Mouse (Mus musculus) frontal cortex, postnatal 14 days (tissue): Measurements from ENCODE around the gene Eml5.

Experiments
- DNase-seq, 2 experiments: peaks; one replicate each; pipeline ENCODE4 v3.0.0; 2022; ENCODE audit warnings: low spot score in 2 of 2

The Eml5 gene

DNA sequence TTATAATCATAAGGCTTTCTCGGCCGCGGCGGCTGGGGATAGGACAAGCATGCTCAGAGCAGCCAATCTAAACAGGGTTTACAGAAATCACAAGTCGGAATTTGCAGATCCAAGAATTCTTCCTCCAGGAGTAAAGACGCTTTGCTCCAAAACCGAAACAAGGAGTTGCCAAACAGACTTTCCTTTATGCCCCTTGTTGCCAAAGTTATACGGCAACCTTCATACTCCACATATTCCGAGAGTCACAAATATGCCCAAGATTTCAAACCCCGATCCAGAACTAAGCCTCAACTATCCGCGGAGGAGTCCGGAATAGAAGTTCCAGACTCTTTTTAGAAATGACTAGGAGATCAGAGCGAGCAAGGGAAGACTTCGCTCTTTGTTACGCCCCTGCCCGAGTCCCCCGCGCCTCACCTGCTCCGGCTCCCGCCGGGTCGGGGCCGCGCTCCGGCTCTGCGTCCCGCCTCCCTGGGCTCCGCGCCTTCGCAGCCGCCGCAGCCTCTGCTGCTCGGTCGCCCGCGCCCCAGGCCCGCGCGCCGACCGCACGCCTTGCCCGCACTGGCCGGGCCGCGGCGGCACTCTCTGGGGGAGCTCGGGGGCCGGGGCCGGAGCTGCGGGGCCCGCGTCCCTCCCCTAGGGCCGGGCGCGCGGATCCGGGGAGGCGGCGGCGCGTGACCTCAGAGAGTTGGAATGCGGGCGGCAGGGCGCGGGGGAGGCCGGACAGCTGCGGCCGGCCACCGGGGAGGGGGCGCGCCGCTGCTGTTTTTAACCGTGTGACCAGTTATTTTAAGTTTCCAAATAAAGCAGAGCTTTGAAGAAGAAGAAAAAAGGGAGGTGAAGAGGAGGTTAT is 164.1 kb downstream of the Eml5 start, which contains the start of gene Ptpn21:
Ptpn21 (minus strand) TSS at position 455 of the 850 bp plus-strand sequence.
- no peak for DNase-seq
